Mouse (Mus musculus): ENCODE data around the gene Sox14.

- TF ChIP-seq CTCF (IDR thresholded peaks at IDR 0.05; ENCODE audit: low read depth, low read length) (no peak), POLR2A (IDR thresholded peaks at IDR 0.05; ENCODE audit: insufficient read depth, low read length) (no peak)
Observed at GRCm38 (mm10) chr9:99869275-99869674, 6.7 kb downstream of the Sox14 start.

Data from ES-Bruce4 (cell line).